Mouse (Mus musculus) heart, embryonic 12.5 days (tissue): ENCODE measurements around the gene Rab3a. TPM values are rescaled to one million over a fixed set of nuclear protein-coding genes. Genes with fewer than 3 reads are reported as not detected.

ENCODE experiments used
- ATAC-seq: fragments of 200-750 bp; cut with Nextera tagmentation; 2 replicates; pipeline ENCODE4 v1.8.0; 2017; ENCODE audit warnings: moderate TSS enrichment, moderate library complexity; ENCODE audit not compliant: insufficient number of reproducible peaks, low FRiP score
- H3K27ac ChIP-seq: fragments of 300-500 bp; sonication (generic); 2 replicates; pipeline ENCODE4 v1.5.1; 2016; ENCODE audit warnings: mild to moderate bottlenecking, moderate library complexity; ENCODE audit not compliant: poor library complexity, severe bottlenecking
- H3K27me3 ChIP-seq: fragments of 300-500 bp; sonication (generic); replicated peaks from 2 replicates; pipeline ENCODE4 v1.6.1; 2016; ENCODE audit warnings: mild to moderate bottlenecking, moderate library complexity
- H3K36me3 ChIP-seq: fragments of 300-500 bp; sonication (generic); 2 replicates; pipeline ENCODE4 v1.6.1; 2016; ENCODE audit warnings: mild to moderate bottlenecking, moderate library complexity
- H3K4me1 ChIP-seq: fragments of 300-500 bp; sonication (generic); replicated peaks from 2 replicates; pipeline ENCODE4 v1.6.1; 2016; ENCODE audit warnings: mild to moderate bottlenecking
- H3K4me2 ChIP-seq: fragments of 300-500 bp; sonication (generic); 2 replicates; pipeline ENCODE4 v1.6.1; 2016; ENCODE audit warnings: mild to moderate bottlenecking, moderate library complexity
- H3K4me3 ChIP-seq: fragments of 300-500 bp; sonication (generic); 2 replicates; pipeline ENCODE4 v1.5.1; 2016; ENCODE audit warnings: mild to moderate bottlenecking
- H3K9ac ChIP-seq: fragments of 300-500 bp; sonication (generic); 2 replicates; pipeline ENCODE4 v1.6.1; 2016; ENCODE audit warnings: mild to moderate bottlenecking, moderate library complexity
- H3K9me3 ChIP-seq: fragments of 300-500 bp; sonication (generic); replicated peaks from 2 replicates; pipeline ENCODE4 v1.6.1; 2016; ENCODE audit warnings: mild to moderate bottlenecking, moderate library complexity
- WGBS: fragments of 180-500 bp; shearing (Covaris S2); methylation state at CpG from one replicate; pipeline ENCODE4 v1.1.7; 2016; 5-methylcytosine and 5-hydroxymethylcytosine counted together
- polyA plus RNA-seq: library from polyadenylated mRNA; unstranded; fragments of >200 nt; fragmentation: Nextera tagmentation; extraction: Ambion mirVana; gene quantifications from 2 replicates; pipeline ENCODE4 v1.2.1, GENCODE M21; 2016

Gene Rab3a
- polyA plus RNA-seq, 1 experiment from 2014 or later, result 19.2 TPM

- peaks cover 57% of the 10 kb centered on the region for H3K4me1 ChIP-seq
- peak overlapping the region; percentile 66 for H3K4me3 ChIP-seq
- WGBS, result 5% methylated on average over 58 of the region's 58 CpGs
- H3K9me3 ChIP-seq, result no peaks in the 10 kb centered on the region
- 0 out of 2 replicates have a peak, but pooled peaks cover 9% of the 10 kb centered on the region for H3K36me3 ChIP-seq
- H3K27ac ChIP-seq, result no peak overlapping the region
- H3K4me2 ChIP-seq, result peak overlapping the region; percentile 78
- peak overlapping the region; percentile 79 for H3K9ac ChIP-seq
- peak; percentile 85 for ATAC-seq
- H3K27me3 ChIP-seq, result peaks cover 32% of the 10 kb centered on the region
These were observed 37.7 kb downstream of the Rab3a start for GRCm38 (mm10) chr8:70791975-70792691.

DNA sequence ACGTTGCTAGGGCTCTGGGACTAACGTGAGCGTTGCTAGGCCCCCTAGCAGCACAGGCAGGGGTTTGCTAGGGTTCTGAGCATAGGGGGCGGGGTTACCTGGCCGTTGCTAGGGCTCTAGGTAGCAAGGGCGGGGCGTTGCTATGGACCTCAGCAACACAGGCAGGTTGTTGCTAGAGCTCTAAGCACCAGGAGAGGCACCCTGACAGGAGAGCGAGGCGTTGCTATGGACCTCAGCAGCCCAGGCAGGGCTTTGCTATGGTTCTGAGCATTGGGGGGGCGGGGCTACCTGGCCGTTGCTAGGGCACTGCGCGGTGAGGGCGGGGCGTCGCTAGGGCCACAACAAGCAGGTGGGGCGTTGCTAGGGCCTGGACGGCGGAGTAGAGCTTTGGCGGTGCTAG is 38.2 kb downstream of the Rab3a start:
- peak; percentile 19 for ATAC-seq
- Histone ChIP-seq H3K4me1 (peaks cover 59% of the 10 kb centered on the region), H3K27me3 (peaks cover 35% of the 10 kb centered on the region), H3K4me2 (peak overlapping the region; percentile 78), H3K27ac (no peak overlapping the region), H3K36me3 (0 out of 2 replicates have a peak, but pooled peaks cover 5% of the 10 kb centered on the region), H3K9me3 (no peaks in the 10 kb centered on the region), H3K4me3 (peak overlapping the region; percentile 66), H3K9ac (peak overlapping the region; percentile 79; the same call in 1 of the 2 replicates)
- under 1% methylated on average over 20 of the region's 20 CpGs for WGBS

- H3K9ac ChIP-seq, result no peak overlapping the region
- H3K4me1 ChIP-seq, result peaks cover 50% of the 10 kb centered on the region
- no peaks in the 10 kb centered on the region for H3K9me3 ChIP-seq
- H3K4me3 ChIP-seq, result no peak overlapping the region
- no peak for ATAC-seq
- H3K4me2 ChIP-seq, result no peak overlapping the region
- H3K27me3 ChIP-seq, result peaks cover 50% of the 10 kb centered on the region
- H3K36me3 ChIP-seq, result no peaks in the 10 kb centered on the region
- WGBS, result 77% methylated on average over 2 of the region's 2 CpGs
- no peak overlapping the region for H3K27ac ChIP-seq
These were observed 39.7 kb downstream of the Rab3a start for GRCm38 (mm10) chr8:70794215-70794614.

GRCm38 (mm10) chr8:70795370-70795769 is 40.9 kb downstream of the Rab3a start:
- no peaks in the 10 kb centered on the region for H3K9me3 ChIP-seq

GRCm38 (mm10) chr8:70796403-70797080 is 42.1 kb downstream of the Rab3a start:
- H3K9ac ChIP-seq, result peak overlapping the region; percentile 68
- no peaks in the 10 kb centered on the region for H3K9me3 ChIP-seq
- peaks cover 73% of the 10 kb centered on the region for H3K27me3 ChIP-seq
- peak overlapping the region; percentile 56 for H3K4me3 ChIP-seq
- no peak for ATAC-seq
- no peak overlapping the region for H3K27ac ChIP-seq
- 2% methylated on average over 54 of the region's 54 CpGs for WGBS
- H3K4me2 ChIP-seq, result peak overlapping the region; percentile 89
- no peaks in the 10 kb centered on the region for H3K36me3 ChIP-seq
- peaks cover 28% of the 10 kb centered on the region for H3K4me1 ChIP-seq

More at GRCm38 (mm10) chr8:70795370-70795769, 40.9 kb downstream of the Rab3a start:
- no peak overlapping the region for H3K4me3 ChIP-seq
- H3K9ac ChIP-seq, result no peak overlapping the region
- H3K4me1 ChIP-seq, result peaks cover 40% of the 10 kb centered on the region
- H3K36me3 ChIP-seq, result no peaks in the 10 kb centered on the region
- H3K27me3 ChIP-seq, result peaks cover 61% of the 10 kb centered on the region
- no peak overlapping the region for H3K4me2 ChIP-seq
- 72% methylated on average over 2 of the region's 2 CpGs for WGBS
- no peak overlapping the region for H3K27ac ChIP-seq
- no peak for ATAC-seq

DNA sequence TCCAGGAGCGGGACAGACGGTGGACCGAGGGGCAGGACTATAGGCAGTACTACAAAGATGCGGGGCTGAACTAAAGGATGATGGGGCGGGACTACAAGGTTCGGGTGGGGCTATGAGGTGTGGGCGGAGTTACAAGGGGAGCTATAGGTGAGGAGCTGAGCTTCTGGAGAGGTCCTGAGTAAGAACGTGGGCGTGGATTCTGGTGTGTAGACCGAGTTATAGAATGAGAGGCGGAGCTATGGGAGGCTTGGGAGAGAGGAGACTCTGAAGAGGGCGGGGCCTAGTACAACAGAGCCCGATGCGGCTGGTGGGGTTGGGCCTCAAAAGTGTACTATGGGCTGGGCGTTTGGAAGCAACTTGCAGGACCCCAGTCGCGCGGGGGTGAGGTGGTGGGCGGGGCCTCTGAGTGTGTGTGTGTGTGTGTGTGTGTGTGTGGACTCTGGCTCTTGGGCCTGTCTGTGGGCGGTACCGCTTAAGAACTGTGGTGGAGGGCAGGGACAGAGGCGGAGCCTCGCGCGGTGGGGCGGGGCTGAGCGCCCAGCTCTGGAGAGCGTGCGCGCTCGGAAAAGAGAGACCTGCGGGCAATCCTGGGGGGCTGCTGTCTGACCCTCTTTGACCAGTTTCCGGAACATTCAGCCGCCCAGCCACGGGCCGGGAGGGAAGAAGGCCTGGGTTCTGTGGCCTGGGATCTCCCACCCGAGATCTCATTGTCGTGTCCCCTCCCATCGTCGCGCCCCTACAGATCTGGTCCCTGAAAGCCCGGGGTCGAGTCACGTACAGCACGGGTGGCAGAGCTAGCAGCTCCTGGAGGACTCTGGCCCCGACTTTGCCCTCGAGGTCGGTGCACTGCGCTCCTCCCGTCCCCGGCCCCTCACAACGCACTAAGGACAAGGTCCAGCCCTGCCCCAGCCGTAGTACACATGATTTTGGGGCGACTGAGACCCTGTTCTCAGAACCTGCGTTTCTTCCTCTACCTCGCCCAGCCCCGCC is 42.9 kb downstream of the Rab3a start:
- Histone ChIP-seq H3K4me1 (peaks cover 22% of the 10 kb centered on the region), H3K9me3 (no peaks in the 10 kb centered on the region), H3K27me3 (peaks cover 81% of the 10 kb centered on the region), H3K4me3 (peak overlapping the region; percentile 56), H3K36me3 (no peaks in the 10 kb centered on the region), H3K4me2 (peak overlapping the region; percentile 89), H3K27ac (no peak overlapping the region), H3K9ac (peak overlapping the region; percentile 68)
- under 1% methylated on average over 57 of the region's 57 CpGs for WGBS
- peak; percentile 88 for ATAC-seq

DNA sequence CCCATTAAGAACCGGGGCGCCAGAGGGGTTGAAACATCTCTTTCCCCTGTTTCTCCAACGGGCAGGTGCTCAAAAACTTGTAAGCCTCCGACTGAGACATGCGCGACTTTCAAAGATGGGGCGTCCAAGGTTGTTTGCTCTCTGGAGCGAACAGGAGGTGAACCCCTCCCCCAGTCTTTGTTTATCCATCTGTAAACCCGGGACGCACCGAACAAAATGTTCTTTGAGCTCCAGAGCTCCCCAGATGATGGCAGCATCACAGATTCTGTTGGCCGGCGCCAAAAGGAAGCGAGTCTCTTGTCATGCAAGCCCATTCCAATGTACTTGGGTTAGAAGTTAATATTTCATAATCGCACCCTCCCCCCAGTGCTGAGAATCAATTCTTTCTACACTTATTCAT is 43.8 kb downstream of the Rab3a start:
- Histone ChIP-seq H3K27ac (no peak overlapping the region), H3K27me3 (peaks cover 87% of the 10 kb centered on the region), H3K36me3 (no peaks in the 10 kb centered on the region), H3K4me1 (peaks cover 13% of the 10 kb centered on the region), H3K9ac (no peak overlapping the region), H3K9me3 (no peaks in the 10 kb centered on the region), H3K4me3 (peak overlapping the region; percentile 56), H3K4me2 (peak overlapping the region; percentile 89)
- 14% methylated on average over 15 of the region's 15 CpGs for WGBS
- no peak for ATAC-seq

- Histone ChIP-seq H3K27ac (no peak overlapping the region), H3K36me3 (no peaks in the 10 kb centered on the region), H3K9ac (no peak overlapping the region), H3K4me1 (peaks cover 25% of the 10 kb centered on the region), H3K4me3 (no peak overlapping the region), H3K4me2 (no peak overlapping the region), H3K9me3 (no peaks in the 10 kb centered on the region), H3K27me3 (peaks cover 80% of the 10 kb centered on the region)
- ATAC-seq, result no peak
- 47% methylated on average over 10 of the region's 10 CpGs for WGBS
These were observed 46.2 kb downstream of the Rab3a start for GRCm38 (mm10) chr8:70800648-70801047.

DNA sequence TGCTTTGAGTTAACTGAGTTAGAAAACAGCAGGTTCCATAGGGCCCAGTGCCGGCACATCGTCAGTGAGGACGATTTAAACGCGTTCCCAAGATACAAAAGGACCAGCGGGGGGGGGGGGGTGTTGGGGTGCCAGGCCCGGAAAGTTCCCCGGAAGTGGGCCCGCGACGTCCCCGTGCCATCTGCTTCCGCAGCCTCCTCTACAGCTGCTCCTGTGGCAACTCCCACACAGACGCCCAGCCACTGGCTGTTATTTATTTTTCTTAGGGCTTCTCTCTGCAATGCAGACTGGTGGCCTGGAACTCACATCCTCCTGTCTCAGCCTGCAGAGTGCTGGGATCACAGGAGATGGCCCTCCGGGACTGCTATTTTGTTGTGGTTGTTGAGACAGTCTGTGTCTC is 46.7 kb downstream of the Rab3a start:
- Histone ChIP-seq H3K9me3 (no peaks in the 10 kb centered on the region), H3K4me2 (no peak overlapping the region), H3K9ac (no peak overlapping the region), H3K4me1 (peaks cover 25% of the 10 kb centered on the region), H3K27me3 (peaks cover 75% of the 10 kb centered on the region), H3K4me3 (no peak overlapping the region), H3K36me3 (no peaks in the 10 kb centered on the region), H3K27ac (no peak overlapping the region)
- WGBS, result 21% methylated on average over 15 of the region's 15 CpGs
- ATAC-seq, result no peak

DNA sequence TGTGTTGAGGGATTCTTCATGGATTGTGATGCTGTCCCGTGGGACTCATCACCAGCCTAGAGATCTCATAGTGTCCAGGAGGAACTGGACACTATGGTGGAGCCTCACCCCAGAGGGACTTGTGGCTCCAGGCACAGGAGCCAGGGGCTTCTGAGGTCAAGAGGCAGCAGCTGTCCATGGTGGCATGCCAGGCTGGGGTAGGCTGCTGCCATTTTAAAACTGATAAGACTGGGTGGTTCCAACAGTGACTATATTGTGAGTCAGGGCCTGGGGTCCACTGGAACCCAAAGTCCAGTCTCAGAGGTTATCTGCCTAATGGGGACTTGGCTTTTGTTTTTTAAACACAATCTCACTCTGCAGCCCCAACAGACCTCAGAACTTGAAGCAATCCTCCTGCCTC is 47.4 kb downstream of the Rab3a start:
- Histone ChIP-seq H3K4me1 (peaks cover 20% of the 10 kb centered on the region), H3K36me3 (no peaks in the 10 kb centered on the region), H3K9ac (no peak overlapping the region), H3K27me3 (peaks cover 72% of the 10 kb centered on the region), H3K27ac (no peak overlapping the region), H3K4me2 (no peak overlapping the region), H3K4me3 (no peak overlapping the region), H3K9me3 (no peaks in the 10 kb centered on the region)
- no peak for ATAC-seq
- WGBS, result 71% methylated on average over 1 of the region's 1 CpGs
